Mouse (Mus musculus) stomach, embryonic 16.5 days (tissue): Measurements from ENCODE around the gene Skida1. TPM values are rescaled to one million over a fixed set of nuclear protein-coding genes. Genes with fewer than 3 reads are reported as not detected.
"Not testable (repeated sequence)": the region's sequence is repeated elsewhere in the genome, so short reads cannot be mapped to it uniquely, and the experiment has no call there.

Experiments
- ATAC-seq: fragments of 200-750 bp; cut with Nextera tagmentation; 2 replicates; pipeline ENCODE4 v1.8.0; 2017; ENCODE audit warnings: moderate number of reproducible peaks, moderate TSS enrichment; ENCODE audit not compliant: insufficient read depth, low FRiP score
- H3K27ac ChIP-seq: fragments of 300-500 bp; sonication (generic); 2 replicates; pipeline ENCODE4 v1.5.1; 2014; ENCODE audit warnings: low read length
- H3K27me3 ChIP-seq: fragments of 300-500 bp; sonication (generic); 2 replicates; pipeline ENCODE4 v1.6.1; 2014; ENCODE audit warnings: low read length, control low read depth, mixed read lengths; ENCODE audit not compliant: control insufficient read depth, insufficient read depth
- H3K36me3 ChIP-seq: fragments of 300-500 bp; sonication (generic); 2 replicates; pipeline ENCODE4 v1.6.1; 2014; ENCODE audit warnings: low read length; ENCODE audit not compliant: control insufficient read depth, insufficient read depth
- H3K4me1 ChIP-seq: fragments of 300-500 bp; sonication (generic); 2 replicates; pipeline ENCODE4 v1.6.1; 2014; ENCODE audit warnings: low read length, control low read depth, mixed read lengths; ENCODE audit not compliant: control insufficient read depth, insufficient read depth
- H3K4me2 ChIP-seq: fragments of 300-500 bp; sonication (generic); 2 replicates; pipeline ENCODE4 v1.6.1; 2014; ENCODE audit warnings: low read depth, low read length, mixed read lengths
- H3K4me3 ChIP-seq: fragments of 300-500 bp; sonication (generic); replicated peaks from 2 replicates; pipeline ENCODE4 v1.5.1; 2014; ENCODE audit warnings: mild to moderate bottlenecking, low read length
- H3K9ac ChIP-seq: fragments of 300-500 bp; sonication (generic); 2 replicates; pipeline ENCODE4 v1.6.1; 2014; ENCODE audit warnings: low read length
- H3K9me3 ChIP-seq: fragments of 300-500 bp; sonication (generic); replicated peaks from 2 replicates; pipeline ENCODE4 v1.6.1; 2016; ENCODE audit warnings: low read length, control low read depth; ENCODE audit not compliant: control insufficient read depth
- WGBS: fragments of 180-500 bp; shearing (Covaris S2); extraction: QIAGEN DNeasy Blood & Tissue Kit; methylation state at CpG from one replicate; pipeline ENCODE4 v1.1.7; 2014; 5-methylcytosine and 5-hydroxymethylcytosine counted together
- polyA plus RNA-seq: library from polyadenylated mRNA; unstranded; fragments of >200 nt; fragmentation: Nextera tagmentation; extraction: Ambion mirVana; gene quantifications from 2 replicates; pipeline ENCODE4 v1.2.1, GENCODE M21; 2015

Skida1 gene
- polyA plus RNA-seq = 3.6 TPM in 2 replicates

GRCm38 (mm10) chr2:18048453-18049075 is at the start of gene Skida1:
TSS of gene Skida1 (minus strand) at chr2:18049051.
- no peaks in the 10 kb centered on the region for H3K36me3 ChIP-seq
- no peaks in the 10 kb centered on the region for H3K9me3 ChIP-seq
- under 1% methylated on average over 17 of the region's 17 CpGs for WGBS
- no peaks in the 10 kb centered on the region for H3K27me3 ChIP-seq
- ATAC-seq = 0 out of 2 replicates have a peak, but pooled peaks have one; percentile 15
- H3K9ac ChIP-seq = peak within 1 kb of the TSS; percentile 99
- H3K4me2 ChIP-seq = peak within 1 kb of the TSS; percentile 93
- peaks cover 26% of the 10 kb centered on the region for H3K4me1 ChIP-seq
- peak within 1 kb of the TSS; percentile 89 for H3K4me3 ChIP-seq
- peak within 1 kb of the TSS; percentile 98 for H3K27ac ChIP-seq

- H3K27ac ChIP-seq = no peak overlapping the region
- ATAC-seq = no peak
- peaks cover 12% of the 10 kb centered on the region; the same call in 1 of the 2 replicates for H3K36me3 ChIP-seq
- H3K4me3 ChIP-seq = no peak overlapping the region
- no peaks in the 10 kb centered on the region for H3K27me3 ChIP-seq
- no peak overlapping the region for H3K9ac ChIP-seq
- H3K9me3 ChIP-seq = no peaks in the 10 kb centered on the region
- no peak overlapping the region for H3K4me2 ChIP-seq
- WGBS = 51% methylated on average over 2 of the region's 2 CpGs
- no peaks in the 10 kb centered on the region for H3K4me1 ChIP-seq
These were observed 47.0 kb upstream of the Skida1 start for GRCm38 (mm10) chr2:18095804-18096203.

DNA sequence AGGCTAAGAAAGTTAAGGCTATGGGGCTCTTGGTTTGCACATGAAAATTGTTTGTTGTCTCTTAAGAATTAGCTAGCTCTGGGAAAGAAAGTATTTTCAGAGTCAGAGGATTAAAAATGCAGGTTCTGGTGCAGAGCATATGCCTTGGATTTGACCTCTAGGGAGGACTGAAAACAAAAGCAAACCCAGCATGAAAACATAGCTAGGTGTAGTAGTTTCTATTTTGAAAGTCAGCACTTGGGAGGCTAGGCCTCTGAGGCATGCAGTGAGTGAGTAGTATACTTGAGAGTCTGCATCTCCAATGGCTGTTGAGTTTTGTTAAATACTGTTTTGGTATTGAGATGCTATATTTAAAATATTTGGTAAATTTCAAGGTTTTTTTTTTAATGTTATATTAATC is 45.5 kb upstream of the Skida1 start:
- Histone ChIP-seq H3K4me1 (no peaks in the 10 kb centered on the region), H3K27me3 (no peaks in the 10 kb centered on the region), H3K27ac (no peak overlapping the region), H3K36me3 (no peaks in the 10 kb centered on the region; the same call in 1 of the 2 replicates), H3K4me3 (no peak overlapping the region), H3K9me3 (no peaks in the 10 kb centered on the region), H3K4me2 (no peak overlapping the region), H3K9ac (no peak overlapping the region)
- ATAC-seq = no peak

- H3K27ac ChIP-seq = no peak overlapping the region
- ATAC-seq = no peak
- no peak overlapping the region for H3K9ac ChIP-seq
- no peaks in the 10 kb centered on the region; the same call in 1 of the 2 replicates for H3K36me3 ChIP-seq
- H3K9me3 ChIP-seq = no peaks in the 10 kb centered on the region
- 84% methylated on average over 1 of the region's 1 CpGs for WGBS
- no peaks in the 10 kb centered on the region for H3K27me3 ChIP-seq
- no peaks in the 10 kb centered on the region for H3K4me1 ChIP-seq
- no peak overlapping the region for H3K4me2 ChIP-seq
- no peak overlapping the region for H3K4me3 ChIP-seq
These were observed 45.0 kb upstream of the Skida1 start for GRCm38 (mm10) chr2:18093858-18094257.

DNA sequence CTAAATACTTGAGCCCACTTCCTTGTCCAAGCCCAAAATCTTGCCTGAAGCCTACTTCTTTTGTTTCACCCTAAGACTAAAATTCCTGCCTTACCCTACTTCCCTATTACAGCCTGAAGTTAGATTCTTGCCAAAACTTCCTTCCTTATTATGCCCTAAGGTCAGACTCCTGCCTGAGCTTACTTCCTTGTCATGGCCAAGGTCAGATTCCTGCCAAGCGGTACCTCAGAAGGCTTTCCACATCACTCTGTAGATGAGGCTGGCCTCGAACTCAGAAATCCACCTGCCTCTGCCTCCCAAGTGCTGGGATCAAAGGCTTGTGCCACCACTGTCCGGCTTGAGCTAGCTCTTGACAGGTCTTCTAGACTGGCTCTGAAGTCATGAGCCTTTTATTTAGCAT is 38.8 kb upstream of the Skida1 start:
- H3K9ac ChIP-seq, ATAC-seq, H3K4me2 ChIP-seq, H3K27me3 ChIP-seq, H3K27ac ChIP-seq, H3K4me3 ChIP-seq, H3K4me1 ChIP-seq, H3K9me3 ChIP-seq: not testable (repeated sequence)
- H3K36me3 ChIP-seq = peaks cover 21% of the 10 kb centered on the region
- 89% methylated on average over 3 of the region's 3 CpGs for WGBS

DNA sequence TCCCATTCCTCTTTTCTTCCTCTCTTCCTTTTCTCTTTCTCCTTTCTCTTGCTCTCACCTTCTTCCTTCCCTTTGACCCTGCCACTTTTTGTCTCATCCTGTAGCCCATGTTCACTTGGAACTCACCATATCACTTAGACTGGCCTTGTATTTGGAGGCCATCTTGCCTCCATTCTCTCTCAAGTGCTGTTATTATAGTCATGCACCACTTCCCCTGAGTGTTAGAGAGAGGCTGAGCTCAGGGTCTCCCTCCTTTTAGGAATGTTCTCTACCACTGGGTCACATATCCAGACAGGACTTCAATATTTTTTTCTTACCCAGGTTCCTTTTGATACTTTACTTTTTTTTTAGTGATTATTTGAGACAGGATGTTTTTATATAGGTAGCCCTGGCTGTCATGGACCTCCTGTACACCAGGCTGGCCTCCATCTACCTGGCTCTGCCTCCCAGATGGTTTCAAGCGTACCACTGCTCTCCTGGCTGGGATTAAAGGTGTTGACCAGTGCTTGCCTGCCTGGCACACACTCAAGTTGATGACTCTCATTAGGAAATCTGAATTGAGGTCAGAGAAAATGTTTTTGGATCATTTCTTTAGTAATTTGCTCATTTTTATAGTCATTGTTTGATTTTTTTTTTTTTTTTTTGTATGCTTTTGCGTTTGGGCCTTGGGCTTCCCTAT is 31.5 kb upstream of the Skida1 start:
- Histone ChIP-seq H3K36me3 (peaks cover 24% of the 10 kb centered on the region), H3K27me3 (no peaks in the 10 kb centered on the region), H3K9me3 (no peaks in the 10 kb centered on the region), H3K4me1 (no peaks in the 10 kb centered on the region), H3K9ac (no peak overlapping the region), H3K27ac (no peak overlapping the region), H3K4me2 (no peak overlapping the region), H3K4me3 (no peak overlapping the region)
- ATAC-seq = no peak
- WGBS = 93% methylated on average over 2 of the region's 2 CpGs

- ATAC-seq = no peak
- H3K27ac ChIP-seq = no peak overlapping the region
- 84% methylated on average over 2 of the region's 2 CpGs for WGBS
These were observed 23.1 kb upstream of the Skida1 start for GRCm38 (mm10) chr2:18071947-18072346.

DNA sequence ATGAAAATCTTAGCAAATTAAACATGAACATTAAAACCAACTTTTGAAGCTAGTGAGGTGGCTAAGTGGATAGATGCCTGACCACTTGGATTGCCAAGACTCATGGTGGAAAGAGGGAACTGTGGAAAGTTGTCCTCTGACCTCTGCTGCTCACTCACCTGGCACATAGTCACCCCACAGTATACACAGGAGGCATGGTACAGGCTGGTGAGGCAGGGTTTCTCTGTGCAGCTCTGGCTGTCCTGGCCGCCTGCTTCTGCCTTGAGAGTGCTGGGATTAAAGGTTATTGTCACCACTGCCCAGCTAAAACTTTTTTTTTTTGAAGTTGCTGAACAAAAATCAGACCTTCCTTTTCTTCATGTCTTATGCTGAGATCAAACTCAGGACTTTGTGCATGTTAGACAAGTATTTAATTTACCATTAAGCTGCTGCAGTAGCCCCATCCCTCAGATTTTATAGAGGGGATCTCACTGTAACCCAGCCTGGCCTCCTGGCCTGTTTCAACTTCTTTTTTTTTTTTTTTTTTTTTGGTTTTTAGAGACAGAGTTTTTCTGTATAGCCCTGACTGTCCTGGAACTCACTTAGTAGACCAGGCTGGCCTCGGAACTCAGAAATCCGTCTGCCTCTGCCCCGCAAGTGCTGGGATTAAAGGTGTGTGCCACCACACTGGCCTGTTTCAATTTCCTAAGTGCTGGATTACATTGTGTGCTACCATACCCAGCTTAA is 19.4 kb upstream of the Skida1 start:
- Histone ChIP-seq H3K27ac (no peak overlapping the region), H3K4me2 (no peak overlapping the region), H3K4me3 (no peak overlapping the region), H3K9me3 (no peaks in the 10 kb centered on the region), H3K36me3 (no peaks in the 10 kb centered on the region; the same call in 1 of the 2 replicates), H3K4me1 (peaks cover 11% of the 10 kb centered on the region), H3K27me3 (no peaks in the 10 kb centered on the region), H3K9ac (no peak overlapping the region)
- 86% methylated on average over 4 of the region's 4 CpGs for WGBS
- no peak for ATAC-seq

More at GRCm38 (mm10) chr2:18071947-18072346, 23.1 kb upstream of the Skida1 start:
- Histone ChIP-seq H3K4me2 (no peak overlapping the region), H3K9me3 (no peaks in the 10 kb centered on the region), H3K27me3 (no peaks in the 10 kb centered on the region), H3K4me1 (no peaks in the 10 kb centered on the region), H3K9ac (no peak overlapping the region), H3K4me3 (no peak overlapping the region), H3K36me3 (peaks cover 2% of the 10 kb centered on the region; the same call in 1 of the 2 replicates)

GRCm38 (mm10) chr2:18066436-18066835 is 17.6 kb upstream of the Skida1 start:
- ATAC-seq = no peak
- peaks cover 11% of the 10 kb centered on the region for H3K4me1 ChIP-seq
- H3K9ac ChIP-seq = no peak overlapping the region
- no peaks in the 10 kb centered on the region; the same call in 1 of the 2 replicates for H3K36me3 ChIP-seq
- no peaks in the 10 kb centered on the region for H3K27me3 ChIP-seq
- H3K4me2 ChIP-seq = peak overlapping the region; percentile 85; the same call in 1 of the 2 replicates
- H3K4me3 ChIP-seq = no peak overlapping the region
- no peaks in the 10 kb centered on the region for H3K9me3 ChIP-seq
- no peak overlapping the region for H3K27ac ChIP-seq
